In the genomic region with DNA sequence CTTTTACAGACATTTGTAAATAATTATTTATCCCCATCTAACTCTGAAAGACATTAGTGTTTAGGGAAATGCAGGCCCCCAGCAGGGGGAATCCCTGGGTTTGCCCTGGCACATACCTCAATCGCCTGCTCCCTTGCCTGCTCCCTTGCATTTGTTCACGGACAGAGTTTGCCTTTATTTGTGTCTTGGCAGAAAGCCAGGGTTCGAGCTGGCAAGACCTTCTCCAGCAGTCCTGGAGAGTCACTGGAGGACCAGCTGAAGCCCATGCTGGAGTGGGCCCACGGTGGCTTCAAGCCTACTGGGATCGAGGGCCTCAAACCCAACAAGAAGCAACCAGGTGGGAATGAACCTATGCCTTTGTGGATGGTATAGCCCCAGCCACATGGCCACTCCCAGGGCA, we compare ENCODE assay signal across 21 mouse cellular contexts. TPM values are rescaled to one million over a fixed set of nuclear protein-coding genes. Genes with fewer than 3 reads are reported as not detected.
DNase-seq lines count a peak whose midpoint lies in the region; ATAC-seq and TF ChIP-seq lines count a peak whose summit lies in the region.
"Had no signal": no experiment of that assay in that cellular context is flagged by ENCODE, and none has a peak within 500 bp of the region (broad histone marks: within the 10 kb centered on the region; RNA-seq: fewer than 3 reads in every experiment).

No protein-coding gene starts in this region.

- 44% methylated on average over 5 of the region's 5 CpGs for WGBS in forebrain, postnatal 0 days
- WGBS in forebrain, embryonic 10.5 days: 90% methylated on average over 5 of the region's 5 CpGs
- WGBS in liver, adult 2 months: 31% methylated on average over 5 of the region's 5 CpGs

- no peak for TF ChIP-seq POLR2A in liver, adult 2 months (IDR thresholded peaks at IDR 0.05; ENCODE audit: extremely low read depth, insufficient read depth, low read length)

- H3K4me2 ChIP-seq in forebrain, postnatal 0 days (ENCODE audit: low read depth): no peak overlapping the region
- H3K4me2 ChIP-seq: forebrain, embryonic 12.5 days; lung, embryonic 15.5 days; midbrain, embryonic 11.5 days had no signal

- H3K4me3 ChIP-seq in forebrain, postnatal 0 days (ENCODE audit: low read depth, low read length): no peak overlapping the region
- H3K4me3 ChIP-seq in forebrain, embryonic 10.5 days: no peak overlapping the region
- H3K4me3 ChIP-seq in liver, adult 2 months (ENCODE audit: insufficient read depth, low read depth, low read length): no peak overlapping the region
- H3K4me3 ChIP-seq: forebrain, embryonic 12.5 days; lung, embryonic 15.5 days had no signal

- no peak overlapping the region for H3K9ac ChIP-seq in forebrain, postnatal 0 days
- no peak overlapping the region for H3K9ac ChIP-seq in liver, adult 2 months (ENCODE audit: low read depth, low read length)
- H3K9ac ChIP-seq: forebrain, embryonic 12.5 days; lung, embryonic 15.5 days had no signal

- TF ChIP-seq CTCF in forebrain, postnatal 0 days (IDR thresholded peaks at IDR 0.05; ENCODE audit: low read depth): no peak
- TF ChIP-seq CTCF in liver, adult 2 months (IDR thresholded peaks at IDR 0.05; ENCODE audit: low read depth, low read length): no peak

- ATAC-seq in forebrain, postnatal 0 days: peak; percentile 18; the same call in 1 of the 2 replicates

- H3K4me1 ChIP-seq in forebrain, postnatal 0 days (ENCODE audit: insufficient read depth): no peaks in the 10 kb centered on the region
- no peaks in the 10 kb centered on the region for H3K4me1 ChIP-seq in forebrain, embryonic 10.5 days
- H3K4me1 ChIP-seq in liver, adult 2 months (ENCODE audit: control insufficient read depth, insufficient read depth, low read length): 0 out of 2 replicates have a peak, but pooled peaks cover 2% of the 10 kb centered on the region
- H3K4me1 ChIP-seq: forebrain, embryonic 12.5 days; lung, embryonic 15.5 days had no signal

- 0 out of 2 replicates have a peak, but pooled peaks cover under 1% of the 10 kb centered on the region for H3K36me3 ChIP-seq in forebrain, postnatal 0 days (ENCODE audit: insufficient read depth)
- peaks cover 72% of the 10 kb centered on the region for H3K36me3 ChIP-seq in forebrain, embryonic 10.5 days (replicated peaks)
- H3K36me3 ChIP-seq in liver, adult 2 months (ENCODE audit: control insufficient read depth, insufficient read depth, low read length): peaks cover 4% of the 10 kb centered on the region

- H3K9me3 ChIP-seq in forebrain, postnatal 0 days (ENCODE audit: low read length): no peaks in the 10 kb centered on the region
- H3K9me3 ChIP-seq in forebrain, embryonic 10.5 days: no peaks in the 10 kb centered on the region
- H3K9me3 ChIP-seq: forebrain, embryonic 12.5 days; lung, embryonic 15.5 days had no signal

- no peak for DNase-seq in forebrain, postnatal 0 days
- DNase-seq in forebrain, embryonic 10.5 days (ENCODE audit: extremely low spot score, low spot score): no peak
- DNase-seq in liver, adult 2 months (ENCODE audit: extremely low read depth, low read depth, low spot score): peak; percentile 36
- DNase-seq in liver: no peak
- peak; percentile 23 for DNase-seq in MN1 (ENCODE audit: low spot score)
- peak; percentile 36 for DNase-seq in Muller cell, postnatal 12 days (ENCODE audit: inconsistent ontology term)
- DNase-seq in thymus, postnatal 25 days: no peak
- DNase-seq: gastrocnemius, postnatal 25 days; heart, postnatal 10 days; kidney, adult 18-20 months; kidney, postnatal 25 days; layer of hippocampus, adult 9-11 months; right cerebral cortex, postnatal 25 days; thymus, postnatal 14 days had no signal

- H3K27me3 ChIP-seq in forebrain, postnatal 0 days (ENCODE audit: insufficient read depth, low read length): no peaks in the 10 kb centered on the region
- H3K27me3 ChIP-seq in forebrain, embryonic 10.5 days (ENCODE audit: poor library complexity, severe bottlenecking): no peaks in the 10 kb centered on the region
- H3K27me3 ChIP-seq in liver, adult 2 months (ENCODE audit: control insufficient read depth, insufficient read depth, low read length): no peaks in the 10 kb centered on the region
- H3K27me3 ChIP-seq: forebrain, embryonic 12.5 days; lung, embryonic 15.5 days had no signal

- H3K79me2 ChIP-seq in liver, adult 2 months (ENCODE audit: control insufficient read depth, insufficient read depth, low read length): no peaks in the 10 kb centered on the region

- H3K27ac ChIP-seq in forebrain, postnatal 0 days (ENCODE audit: low read depth, low read length): no peak overlapping the region
- no peak overlapping the region for H3K27ac ChIP-seq in forebrain, embryonic 10.5 days
- H3K27ac ChIP-seq in liver, adult 2 months (replicated peaks; ENCODE audit: insufficient read depth, low read depth, low read length): no peak overlapping the region
- H3K27ac ChIP-seq: forebrain, embryonic 12.5 days; lung, embryonic 15.5 days; macrophage had no signal

RNA-seq across cellular contexts. Expression of gene Dnmt3b, which starts 20.9 kb away (rescaled TPM):
- 1.9 and 3.9 TPM in 2 replicates for total RNA-seq in forebrain, postnatal 0 days (2014; rRNA removed)
- 1.3 and 1.9 TPM in 2 replicates for polyA plus RNA-seq in forebrain, postnatal 0 days (2015; fragmentation: Nextera tagmentation; extraction: Ambion mirVana)
- 24.8 and 26.9 TPM in 2 replicates for polyA plus RNA-seq in forebrain, embryonic 10.5 days (2016; fragmentation: Nextera tagmentation; extraction: Ambion mirVana)
- 0.54 and 0.65 TPM in 2 replicates for total RNA-seq in liver, adult 2 months (2014; rRNA removed)
- 2.2 and 3.4 TPM in 2 replicates for polyA plus RNA-seq in liver, adult 2 months (2012; rRNA removed)

RNA-seq across cellular contexts. Expression of gene Dnmt3c, which starts 26.3 kb away (rescaled TPM):
- total RNA-seq in forebrain, postnatal 0 days (2014; rRNA removed): not detected in 2 replicates
- polyA plus RNA-seq in forebrain, postnatal 0 days (2015; fragmentation: Nextera tagmentation; extraction: Ambion mirVana): not detected in 2 replicates
- polyA plus RNA-seq in forebrain, embryonic 10.5 days (2016; fragmentation: Nextera tagmentation; extraction: Ambion mirVana): 0.07 TPM in 1 of 2 replicates, not detected in the other
- not detected in 2 replicates for total RNA-seq in liver, adult 2 months (2014; rRNA removed)
- polyA plus RNA-seq in liver, adult 2 months (2012; rRNA removed): not detected in 2 replicates
- total RNA-seq: adrenal gland, adult 18-20 months; common myeloid progenitor, adult 5-6 weeks; gastrocnemius, postnatal 25 days; heart, adult 8-10 months; heart, postnatal 10 days had no signal
- polyA plus RNA-seq: forebrain, embryonic 12.5 days; lung, embryonic 15.5 days; midbrain, embryonic 11.5 days had no signal

RNA-seq across cellular contexts. Expression of gene Commd7, which starts 37.5 kb away (rescaled TPM):
- 39.2 and 46.4 TPM in 2 replicates for total RNA-seq in forebrain, postnatal 0 days (2014; rRNA removed)
- 105 and 116 TPM in 2 replicates for polyA plus RNA-seq in forebrain, postnatal 0 days (2015; fragmentation: Nextera tagmentation; extraction: Ambion mirVana)
- 66.2 and 71.8 TPM in 2 replicates for polyA plus RNA-seq in forebrain, embryonic 10.5 days (2016; fragmentation: Nextera tagmentation; extraction: Ambion mirVana)
- 6.3 and 8.0 TPM in 2 replicates for total RNA-seq in liver, adult 2 months (2014; rRNA removed)
- 12.2 and 13.7 TPM in 2 replicates for polyA plus RNA-seq in liver, adult 2 months (2012; rRNA removed)

Comparison
In these comparisons a context has a peak if more than half of its experiments do, and no peak if none do; other contexts are left out.
1. DNase-seq: peak in liver, adult 2 months (single experiment), MN1 (single experiment) and Muller cell, postnatal 12 days (single experiment); none in forebrain, postnatal 0 days (single experiment), forebrain, embryonic 10.5 days (single experiment), liver (single experiment) and thymus, postnatal 25 days (single experiment).